Mouse (Mus musculus) lung, adult 2 months (tissue): ENCODE data around the gene Zfp300. TPM values are rescaled to one million over a fixed set of nuclear protein-coding genes. Genes with fewer than 3 reads are reported as not detected.

Experiments
- DNase-seq: peaks from one replicate; pipeline ENCODE4 v3.0.0; 2022
- H3K4me1 ChIP-seq: fragments of 200-500 bp; 2 replicates; pipeline ENCODE4 v1.6.1; 2011; ENCODE audit warnings: low read length; ENCODE audit not compliant: control insufficient read depth, insufficient read depth
- H3K4me3 ChIP-seq: fragments of 200-500 bp; replicated peaks from 2 replicates; pipeline ENCODE3; 2011; ENCODE audit warnings: low read depth, mild to moderate bottlenecking, control low read depth, low read length; ENCODE audit errors: extremely low read depth
- CTCF ChIP-seq: fragments of 200-500 bp; IDR thresholded peaks from 2 replicates; pipeline ENCODE4 v1.5.1; 2011; ENCODE audit warnings: mild to moderate bottlenecking, low read length, control low read depth; ENCODE audit not compliant: insufficient read depth
- POLR2A ChIP-seq: fragments of 200-500 bp; IDR thresholded peaks from 2 replicates; pipeline ENCODE4 v1.6.1; 2011; ENCODE audit warnings: low read depth, mild to moderate bottlenecking, control low read depth, low read length, borderline replicate concordance; ENCODE audit errors: extremely low read depth
- WGBS: fragments of 180-500 bp; shearing (Covaris S2); methylation state at CpG from one replicate; pipeline ENCODE4 v1.1.7; 2018; 5-methylcytosine and 5-hydroxymethylcytosine counted together
- polyA plus RNA-seq: library from polyadenylated mRNA; depleted of rRNA; stranded (reverse); fragments of >200 nt; gene quantifications from 2 replicates; pipeline ENCODE4 v1.2.3, GENCODE M21; 2012; rRNA removed

The Zfp300 gene
- polyA plus RNA-seq = 0.14 and 0.24 TPM in 2 replicates

DNA sequence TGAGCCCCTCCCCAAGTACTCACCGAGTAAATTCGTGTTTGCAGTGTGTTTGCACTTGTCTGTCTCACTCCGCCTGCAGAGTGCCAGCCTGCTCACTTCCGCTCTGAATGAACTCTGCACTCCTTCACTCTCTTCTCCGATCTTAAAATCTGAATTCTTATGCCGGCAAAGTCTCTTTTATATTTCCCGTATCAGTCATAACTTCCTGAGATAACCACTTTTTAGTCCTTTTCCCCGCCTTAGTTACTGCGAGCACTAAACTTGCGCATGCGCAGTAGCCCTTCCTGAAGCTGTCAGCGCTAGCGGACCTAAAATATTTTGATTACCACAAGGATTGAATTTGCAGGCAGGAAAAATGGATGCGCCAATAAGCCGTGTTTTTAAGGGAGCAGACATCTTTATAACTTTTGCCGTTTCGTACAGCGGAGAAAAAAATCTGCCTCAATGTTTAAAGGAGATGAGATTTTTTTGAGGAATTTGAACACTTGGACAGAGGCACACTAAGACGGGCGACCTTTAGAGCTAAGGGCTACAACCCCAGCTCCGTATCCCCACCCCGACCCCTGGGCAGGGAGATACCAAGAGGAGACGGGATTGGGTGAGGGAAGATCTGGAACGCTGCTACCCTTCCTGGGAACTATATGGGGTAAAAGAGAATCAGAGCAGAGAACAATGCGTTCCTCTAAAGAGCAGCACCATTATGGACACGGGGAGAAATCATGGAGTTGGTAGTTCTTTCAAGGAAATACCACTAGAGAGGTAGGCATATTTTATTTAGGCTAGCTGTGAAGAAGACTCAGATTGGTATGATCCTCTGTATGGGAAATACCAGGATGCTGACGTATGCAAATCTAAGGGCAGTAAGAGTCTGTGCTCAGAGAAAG, at the start of gene Zfp300:
TSS of gene Zfp300 (minus strand) at position 545 of the 884 bp plus-strand sequence.
- H3K4me3 ChIP-seq = peak within 1 kb of the TSS; percentile 81
- TF ChIP-seq POLR2A (no peak), CTCF (no peak)
- DNase-seq = peak; percentile 21
- WGBS = 26% methylated on average over 27 of the region's 27 CpGs
- no peaks in the 10 kb centered on the region for H3K4me1 ChIP-seq

DNA sequence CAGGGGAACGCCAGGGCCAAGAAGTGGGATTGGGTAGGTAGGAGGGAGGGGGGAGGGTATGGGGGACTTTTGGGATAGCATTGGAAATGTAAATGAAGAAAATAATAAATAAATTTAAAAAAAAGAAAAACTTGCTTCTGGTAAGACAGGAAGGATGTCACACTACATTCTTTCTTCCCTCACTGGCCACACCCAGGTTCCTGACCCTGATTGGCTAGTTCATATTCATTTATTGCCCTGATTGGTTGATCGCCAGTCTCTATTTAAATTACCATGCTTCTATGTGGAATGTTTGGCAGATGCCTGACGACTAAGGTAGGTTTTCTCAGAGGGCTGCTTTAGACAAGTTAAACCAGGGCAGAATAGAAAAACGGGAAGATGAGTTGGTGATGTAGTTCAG, 26.2 kb upstream of the Zfp300 start, which contains the start of gene Ssxa1:
TSS of gene Ssxa1 (plus strand) at position 301 of the 400 bp plus-strand sequence.
- Histone ChIP-seq H3K4me1 (no peaks in the 10 kb centered on the region), H3K4me3 (no peak within 1 kb of the TSS)
- 78% methylated on average over 4 of the region's 4 CpGs for WGBS
- DNase-seq = no peak
- TF ChIP-seq POLR2A = no peak
- TF ChIP-seq CTCF = no peak

DNA sequence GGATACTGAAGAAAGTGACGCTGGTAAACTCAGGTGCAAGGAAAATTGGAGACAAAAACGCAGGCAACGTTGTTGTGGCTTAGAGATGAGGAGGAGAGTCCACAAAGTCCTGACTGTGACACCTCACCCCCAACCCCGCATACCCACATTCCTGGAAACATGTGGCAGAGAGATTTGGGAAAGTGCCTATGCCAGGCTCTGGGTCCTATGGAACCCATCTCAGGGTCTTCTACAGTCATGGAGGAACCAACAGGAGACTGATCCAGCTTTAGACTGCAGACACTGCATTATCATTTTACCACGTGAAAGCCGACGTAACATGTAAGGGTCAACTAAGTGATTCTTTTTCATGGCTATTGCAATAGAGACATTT, 526 bp upstream of the Zfp300 start:
- TF ChIP-seq CTCF = no peak
- TF ChIP-seq POLR2A = no peak
- 47% methylated on average over 7 of the region's 7 CpGs for WGBS
- peak; percentile 2 for DNase-seq
- Histone ChIP-seq H3K4me3 (peak overlapping the region; percentile 81), H3K4me1 (no peaks in the 10 kb centered on the region)

DNA sequence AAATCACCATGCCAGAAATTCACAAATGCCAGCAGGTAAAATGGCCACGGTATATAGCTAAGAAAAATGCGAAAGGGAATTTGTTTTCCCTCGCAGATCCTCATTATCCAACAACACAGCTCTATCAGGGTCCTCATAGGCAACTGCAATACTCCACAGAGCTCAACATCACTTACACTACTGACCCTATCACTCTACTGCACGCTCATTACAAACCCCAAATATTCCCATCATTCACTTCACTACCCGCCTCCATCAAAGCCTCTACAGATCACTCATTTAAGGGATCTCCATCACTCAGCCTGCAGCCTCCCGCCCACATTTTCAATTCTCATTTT, 713 bp downstream of the Zfp300 start:
- Histone ChIP-seq H3K4me1 (no peaks in the 10 kb centered on the region), H3K4me3 (peak overlapping the region; percentile 81)
- no peak for TF ChIP-seq POLR2A
- no peak for TF ChIP-seq CTCF
- DNase-seq = no peak
- WGBS = 38% methylated on average over 6 of the region's 6 CpGs

DNA sequence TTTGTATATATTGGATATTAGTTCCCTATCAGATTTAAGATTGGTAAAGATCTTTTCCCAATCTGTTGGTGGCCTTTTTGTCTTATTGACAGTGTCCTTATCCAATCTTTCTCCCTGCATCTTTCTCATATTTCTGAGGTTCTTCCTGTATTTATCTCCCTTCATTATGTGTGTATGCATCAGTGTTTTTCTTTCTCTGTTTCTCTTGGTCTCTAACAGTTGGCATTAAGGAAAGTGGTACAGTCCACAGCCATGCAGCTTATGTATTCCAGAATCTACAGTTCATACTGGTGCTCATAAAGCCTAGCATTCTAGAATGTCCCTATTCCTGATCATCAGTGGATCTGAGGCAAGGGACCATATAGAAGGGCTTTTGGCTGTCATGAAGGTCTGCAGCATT, 21.2 kb downstream of the Zfp300 start, which contains the start of gene Spaca5:
TSS of gene Spaca5 (plus strand) at position 301 of the 400 bp plus-strand sequence.
- Histone ChIP-seq H3K4me1 (no peaks in the 10 kb centered on the region), H3K4me3 (no peak within 1 kb of the TSS)
- DNase-seq = no peak
- TF ChIP-seq CTCF (no peak), POLR2A (no peak)

DNA sequence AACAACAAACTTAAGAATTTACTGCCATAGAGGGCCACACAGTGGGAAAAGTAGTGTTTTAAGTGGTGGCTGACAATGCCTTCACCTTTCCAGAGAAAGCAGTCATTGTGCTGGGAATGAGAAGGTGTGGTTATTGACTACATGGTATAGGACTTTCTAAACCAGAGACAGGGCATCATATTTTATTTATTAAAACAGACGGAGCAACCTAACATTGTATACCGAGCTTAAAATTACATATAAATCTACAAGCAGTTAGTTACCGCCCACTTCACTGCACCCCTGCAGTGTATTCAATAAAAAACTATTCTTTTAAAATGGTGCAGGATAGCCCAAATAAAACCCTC, 26.8 kb downstream of the Zfp300 start:
- Histone ChIP-seq H3K4me1 (no peaks in the 10 kb centered on the region), H3K4me3 (no peak overlapping the region)
- no peak for TF ChIP-seq CTCF
- TF ChIP-seq POLR2A = no peak
- WGBS = 74% methylated on average over 3 of the region's 3 CpGs
- DNase-seq = no peak

DNA sequence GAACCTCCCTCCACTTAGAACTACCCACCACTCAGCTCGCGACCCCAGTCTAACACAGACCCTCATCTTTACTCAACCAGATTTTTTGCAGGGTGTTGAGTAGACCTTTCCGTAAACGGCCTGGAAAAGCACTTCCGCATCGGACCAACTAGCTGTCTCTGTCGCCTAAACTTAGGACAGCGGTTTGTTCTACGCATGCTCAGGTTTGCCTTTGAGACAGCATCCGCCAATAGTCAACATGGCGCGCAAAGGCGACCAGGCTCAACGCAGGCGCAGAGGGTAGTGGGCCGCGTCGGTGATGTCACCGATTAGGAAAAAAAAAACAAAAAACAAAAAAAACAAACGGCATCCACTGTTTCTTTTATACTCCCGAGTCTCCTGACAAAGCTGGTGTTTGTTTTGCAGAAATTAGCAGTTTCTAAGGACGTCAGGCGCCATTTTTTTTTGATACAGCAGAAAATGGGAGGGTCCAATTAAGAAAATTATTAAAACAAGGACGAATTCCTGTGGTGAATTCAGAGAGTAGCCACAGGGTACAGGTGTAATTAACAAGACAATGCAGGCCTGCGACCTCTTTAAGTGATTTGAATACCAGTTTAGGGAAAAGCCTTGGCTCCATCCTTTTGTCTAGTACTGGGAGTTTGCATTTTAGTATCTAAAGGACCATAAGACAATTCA, 27.3 kb downstream of the Zfp300 start, which contains the start of gene Zfp182:
TSS of gene Zfp182 (minus strand) at position 451 of the 678 bp plus-strand sequence.
- 27% methylated on average over 25 of the region's 25 CpGs for WGBS
- peak; percentile 64 for DNase-seq
- H3K4me1 ChIP-seq = no peaks in the 10 kb centered on the region
- H3K4me3 ChIP-seq = peak within 1 kb of the TSS; percentile 92
- TF ChIP-seq POLR2A = peak; percentile 55; the same call in 1 of the 2 replicates
- TF ChIP-seq CTCF = no peak

DNA sequence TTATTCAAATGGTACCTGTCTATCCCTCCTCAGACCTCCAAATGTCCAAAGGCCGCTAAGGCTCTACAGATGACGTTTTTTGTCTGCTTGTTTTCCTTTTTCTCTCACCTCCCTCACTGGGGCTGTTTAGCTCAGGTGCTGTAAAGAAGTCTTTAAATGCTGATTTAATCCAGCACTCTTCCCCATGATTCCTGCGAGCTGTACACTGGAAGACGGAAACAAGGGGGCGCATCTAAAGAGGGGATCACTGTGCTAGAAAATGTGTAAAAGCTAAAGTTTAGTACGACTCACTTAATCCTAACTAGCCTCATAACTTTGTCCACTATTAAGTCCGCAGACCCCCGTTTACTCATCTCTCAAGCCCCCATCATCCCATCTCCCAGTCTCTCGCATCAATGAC, 27.9 kb downstream of the Zfp300 start:
- peak; percentile 2 for DNase-seq
- H3K4me1 ChIP-seq = no peaks in the 10 kb centered on the region
- H3K4me3 ChIP-seq = peak overlapping the region; percentile 92
- WGBS = 38% methylated on average over 9 of the region's 9 CpGs
- TF ChIP-seq CTCF (no peak), POLR2A (no peak)

Other genes with a start within 250 kb of the Zfp300 start
- 14.6 and 15.3 TPM in 2 replicates for gene Timp1, start 219.4 kb downstream of the Zfp300 start, polyA plus RNA-seq
- gene Syn1, start 168.5 kb downstream of the Zfp300 start, polyA plus RNA-seq = 1.1 and 1.2 TPM in 2 replicates
- gene Cfp, start 158.0 kb downstream of the Zfp300 start, polyA plus RNA-seq = 27.1 and 33.1 TPM in 2 replicates
- 11.5 and 13.5 TPM in 2 replicates for gene Elk1, start 138.9 kb downstream of the Zfp300 start, polyA plus RNA-seq
- gene Uxt, start 127.5 kb downstream of the Zfp300 start, polyA plus RNA-seq = 10.4 and 13.9 TPM in 2 replicates
- 0.86 and 1.3 TPM in 2 replicates for gene Zfp182, start 27.2 kb downstream of the Zfp300 start, polyA plus RNA-seq
- gene Spaca5, start 21.1 kb downstream of the Zfp300 start, polyA plus RNA-seq = not detected in 2 replicates
- gene Ssxa1, start 26.3 kb upstream of the Zfp300 start, polyA plus RNA-seq = not detected in 2 replicates
- gene Gm21876, start 86.1 kb upstream of the Zfp300 start, polyA plus RNA-seq = not detected in 2 replicates